Mouse (Mus musculus) right cerebral cortex, adult 18-20 months (tissue): ENCODE data around the gene Gm10961.
A peak's percentile ranks its signal among the peaks of the same experiment; 100 is the strongest.
"Not testable (repeated sequence)": the region's sequence is repeated elsewhere in the genome, so short reads cannot be mapped to it uniquely, and the experiment has no call there.

Experiments used
- DNase-seq: peaks from one replicate; pipeline ENCODE4 v3.0.0; 2022; ENCODE audit warnings: mixed read lengths

Gm10961 gene

DNA sequence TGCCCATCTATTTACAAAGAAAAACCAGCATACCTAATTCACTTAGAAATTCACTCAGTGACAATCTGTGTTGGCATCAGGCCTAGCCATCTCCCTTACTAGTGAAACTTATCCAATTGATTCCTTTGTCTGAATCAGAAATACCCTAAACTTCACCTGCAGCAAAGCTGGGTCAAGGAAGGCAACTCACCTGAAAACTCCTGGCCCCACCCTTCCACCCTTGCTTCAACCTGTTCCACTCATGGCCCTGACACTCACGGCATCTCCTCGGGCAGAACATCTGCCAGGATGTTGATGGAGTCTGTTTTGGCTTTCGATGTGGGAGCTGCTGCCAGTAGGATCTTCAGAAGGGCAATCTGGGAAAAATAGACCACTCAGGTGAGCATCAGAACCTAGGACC, 13.3 kb upstream of the Gm10961 start:
- DNase-seq: no peak

DNA sequence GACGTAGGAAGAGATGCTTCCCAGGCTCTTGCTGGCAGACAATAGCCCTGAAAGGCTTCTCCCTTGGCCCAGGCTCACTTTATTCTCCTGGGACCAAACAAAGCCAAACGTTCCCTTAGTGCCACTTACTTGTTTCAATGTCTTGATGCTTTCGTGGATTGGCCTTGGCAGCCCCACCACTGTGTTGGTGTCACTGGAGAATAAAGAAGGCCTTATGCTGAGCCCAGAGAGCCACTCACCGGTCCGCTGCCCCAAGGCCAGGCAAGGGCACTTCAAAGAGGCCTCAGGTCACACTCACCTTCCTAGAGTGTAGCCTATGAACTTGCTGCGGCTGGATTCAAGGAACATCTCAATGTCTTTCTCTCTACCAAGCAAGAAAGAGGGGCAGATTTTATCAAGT, 11.2 kb upstream of the Gm10961 start:
- DNase-seq: no peak

DNA sequence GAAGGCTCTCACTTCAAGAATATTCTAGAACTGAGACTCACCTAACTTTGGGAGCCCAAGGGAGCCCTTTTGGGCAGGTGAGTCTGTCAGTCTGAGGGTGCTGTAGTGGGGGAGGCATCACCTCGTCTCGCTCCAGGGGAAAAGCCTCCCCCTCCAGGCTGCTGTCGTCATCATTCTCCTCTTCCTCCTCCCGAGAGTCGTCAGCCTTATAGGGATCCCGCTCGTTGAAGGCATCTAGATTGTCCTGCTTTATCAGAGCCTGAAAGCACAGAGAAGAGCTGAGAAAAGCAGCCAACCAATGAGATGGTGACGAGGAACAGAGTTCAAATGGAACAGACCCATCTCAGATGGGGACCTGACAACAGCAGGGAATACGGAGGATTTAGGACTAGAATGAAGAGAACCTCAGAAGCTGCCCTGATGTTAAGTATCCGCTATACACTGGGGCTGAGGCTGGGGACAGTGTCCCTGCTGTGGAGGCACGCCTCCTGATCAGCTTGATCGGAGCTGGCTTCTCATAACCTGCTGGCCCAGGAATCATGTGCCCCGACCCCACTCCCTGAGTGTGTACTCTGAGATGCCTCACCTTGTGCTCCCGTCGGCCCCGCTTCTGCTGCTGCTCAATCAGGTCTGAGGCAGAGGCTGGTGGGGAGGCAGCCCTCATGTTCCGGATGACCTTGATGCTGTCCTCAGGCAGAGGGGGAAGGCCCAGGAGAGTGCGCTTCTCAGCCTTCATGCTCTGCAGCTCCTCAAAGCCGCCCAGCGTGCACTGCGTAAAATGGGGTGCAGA, 9.6 kb upstream of the Gm10961 start:
- DNase-seq: no peak

DNA sequence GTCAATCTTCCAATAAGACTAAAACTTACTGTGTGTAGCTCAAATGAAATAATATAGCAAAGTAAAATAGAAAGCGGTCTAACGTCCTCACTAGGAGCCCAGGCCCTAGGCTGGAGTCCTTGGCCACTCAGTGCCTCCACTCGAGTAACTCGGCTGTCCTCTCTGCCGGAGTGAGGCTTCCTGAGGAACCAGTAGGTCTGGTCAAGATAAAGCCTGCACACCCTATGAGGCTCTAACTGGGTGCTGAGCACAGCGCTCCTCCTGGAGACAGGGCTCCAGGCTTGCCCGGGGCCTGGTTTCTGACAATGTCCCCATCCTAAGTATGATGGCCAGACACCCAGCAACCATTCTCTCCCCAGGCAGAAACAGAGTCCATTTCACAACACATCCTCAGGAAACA, 8.6 kb upstream of the Gm10961 start:
- DNase-seq: no peak

DNA sequence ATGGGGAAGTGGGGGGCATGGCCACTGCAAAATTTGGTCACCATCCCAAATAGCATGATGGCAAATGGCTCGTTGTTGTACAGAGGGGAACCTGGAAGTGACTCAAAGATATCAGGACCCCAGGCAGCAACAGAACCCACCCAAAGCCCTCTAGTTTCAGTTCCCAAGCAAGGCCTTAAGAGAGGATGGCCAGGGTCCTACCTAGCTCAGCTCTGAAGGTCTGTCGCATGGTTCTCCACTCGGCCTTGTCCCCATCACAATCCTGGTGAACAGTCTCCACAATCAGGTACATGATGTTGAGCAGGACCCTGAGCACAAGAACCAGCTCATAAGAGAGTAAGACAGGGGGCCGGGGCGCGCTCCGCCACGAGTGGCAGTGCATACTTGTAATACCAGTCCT, 6.7 kb upstream of the Gm10961 start:
- DNase-seq: no peak

GRCm38 (mm10) chr3:107625536-107625935, 5.6 kb upstream of the Gm10961 start:
- no peak for DNase-seq

DNA sequence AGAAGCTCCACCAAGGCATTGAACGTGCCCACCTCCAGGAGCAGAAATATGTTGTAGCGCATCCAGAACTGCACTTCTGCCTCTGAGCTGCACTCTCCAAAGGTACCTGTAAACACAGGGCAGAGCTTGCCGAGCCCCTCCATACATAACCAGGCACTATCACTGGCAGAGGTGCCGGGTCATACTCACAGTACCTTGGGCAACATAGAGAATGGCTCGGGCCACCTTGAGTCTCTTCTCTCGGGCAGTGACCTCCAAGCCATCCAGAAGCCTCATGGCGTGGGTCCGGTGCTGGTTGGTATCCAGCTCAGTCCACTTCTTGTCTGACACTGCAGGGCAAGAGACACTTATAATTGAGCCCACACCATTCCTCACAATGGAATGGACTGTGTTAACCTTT, 4.4 kb upstream of the Gm10961 start:
- no peak for DNase-seq

- DNase-seq: no peak
Observed at GRCm38 (mm10) chr3:107627641-107628040, 3.5 kb upstream of the Gm10961 start.

DNA sequence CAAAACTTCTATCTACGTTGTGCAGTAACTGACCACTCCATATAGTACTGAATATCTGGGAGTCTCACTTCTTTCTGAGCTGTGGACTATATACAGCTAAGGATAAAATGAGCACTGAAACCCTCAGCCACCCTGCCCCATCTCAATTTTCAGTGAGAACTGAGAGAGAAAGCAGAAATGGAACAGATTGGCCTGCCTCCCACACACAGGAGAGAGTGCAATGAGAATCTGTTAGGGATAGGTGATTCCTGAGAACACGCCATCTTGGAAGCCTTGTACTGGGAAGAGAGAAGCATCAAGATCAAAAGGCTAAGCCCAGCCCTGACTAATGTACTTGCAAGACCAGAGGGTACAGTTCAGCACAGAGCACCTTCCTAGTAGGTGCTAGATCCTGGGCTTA, 2.6 kb upstream of the Gm10961 start:
- peak; percentile 48 for DNase-seq

GRCm38 (mm10) chr3:107629411-107629810, 1.7 kb upstream of the Gm10961 start:
- no peak for DNase-seq

DNA sequence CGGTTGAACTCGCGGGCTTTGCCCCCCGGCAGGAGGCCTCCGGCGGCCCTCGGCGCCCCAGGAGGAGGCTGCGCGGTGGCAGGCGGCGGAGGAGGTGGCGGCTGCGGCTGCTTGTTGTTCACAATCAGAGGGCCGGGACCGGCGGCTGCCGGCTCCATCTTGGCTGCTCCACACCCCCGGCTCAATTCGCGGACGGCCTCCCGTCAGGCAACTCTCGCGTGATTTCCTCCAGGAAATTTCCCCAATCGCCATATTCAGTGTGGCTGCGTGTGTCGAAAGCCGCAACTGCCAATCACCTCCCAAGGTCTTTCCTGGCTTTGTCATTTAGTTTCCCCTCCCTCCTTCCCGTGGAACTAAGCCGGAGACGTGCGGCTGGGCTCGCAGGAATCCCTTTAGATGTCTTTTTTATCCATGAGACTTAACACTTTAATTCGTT, 419 bp downstream of the Gm10961 start, which contains the start of gene Strip1:
Gene Strip1, minus strand, starts transcription at position 172 of the 436 bp plus-strand sequence.
- DNase-seq: peak; percentile 96

GRCm38 (mm10) chr3:107632786-107633185, 1.7 kb downstream of the Gm10961 start:
- DNase-seq: no peak

DNA sequence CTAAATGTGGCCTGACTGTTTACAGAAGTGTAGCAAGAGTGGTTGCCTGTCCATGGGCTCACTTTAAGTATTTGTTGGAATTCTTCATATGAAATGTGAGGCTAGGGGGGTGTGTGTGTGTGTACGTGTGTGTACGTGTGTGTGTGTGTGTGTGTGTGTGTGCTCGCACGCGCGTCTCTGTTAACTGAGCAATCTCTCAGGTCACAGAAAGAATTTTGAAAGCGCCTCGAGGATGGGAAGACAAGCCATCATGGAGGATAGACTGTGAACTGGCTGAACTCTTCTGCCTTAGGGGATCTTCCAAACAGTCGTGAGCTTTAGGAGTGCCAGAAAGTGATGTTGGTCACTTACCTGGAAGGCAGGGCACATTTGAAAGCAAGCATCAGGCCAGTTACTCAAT, 2.8 kb downstream of the Gm10961 start:
- no peak for DNase-seq

DNA sequence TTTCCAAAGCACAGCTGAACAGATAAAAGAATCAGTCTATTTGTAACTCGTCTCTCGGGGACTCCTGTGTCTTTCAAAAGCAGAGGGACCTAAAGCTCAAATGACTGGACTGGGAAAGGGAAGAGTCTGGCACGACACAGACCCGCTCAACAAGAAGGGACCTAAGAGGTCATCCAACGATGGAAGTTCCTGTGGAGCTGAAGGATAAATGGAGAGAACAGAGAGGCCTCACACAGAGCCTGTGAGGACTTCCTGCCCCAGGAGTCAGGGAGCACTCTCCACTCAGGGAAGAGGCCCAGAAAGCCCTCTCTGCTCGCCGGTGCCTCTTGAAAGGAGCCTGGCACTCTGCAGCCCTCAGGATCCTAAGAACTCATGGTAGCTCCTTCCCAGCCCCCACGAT, 4.7 kb downstream of the Gm10961 start:
- no peak for DNase-seq

- DNase-seq: no peak
Observed at GRCm38 (mm10) chr3:107636236-107636635, 5.1 kb downstream of the Gm10961 start.

DNA sequence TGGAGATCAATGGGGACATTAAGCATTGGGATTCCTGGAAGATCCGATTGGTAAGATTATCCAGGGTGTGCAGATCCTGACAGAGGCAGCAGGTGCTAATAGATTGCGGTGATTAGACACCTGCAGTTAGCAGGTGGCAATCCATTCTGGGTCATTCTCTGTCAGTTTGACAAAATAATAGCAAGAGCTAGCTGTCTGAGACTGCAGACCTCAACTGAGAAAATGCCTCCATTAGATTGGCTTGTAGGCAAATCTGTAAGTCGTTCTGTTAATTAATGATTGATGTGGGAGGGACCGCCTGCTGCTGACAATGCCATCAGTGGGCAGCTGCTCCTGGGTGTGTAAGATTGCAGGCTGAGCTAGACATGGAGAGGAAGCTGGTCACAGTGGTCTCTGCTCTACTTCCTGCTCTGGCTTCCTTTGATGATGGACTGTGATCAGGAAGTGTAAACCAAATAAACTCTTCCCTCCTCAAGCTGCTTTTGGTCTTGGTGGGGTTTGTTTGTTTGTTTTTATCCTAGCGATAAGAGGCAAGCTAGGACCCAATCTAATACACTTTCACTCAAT, 6.6 kb downstream of the Gm10961 start:
- no peak for DNase-seq

- DNase-seq: no peak
Observed at GRCm38 (mm10) chr3:107646947-107647346, 15.8 kb downstream of the Gm10961 start.

GRCm38 (mm10) chr3:107650276-107650675, 19.2 kb downstream of the Gm10961 start:
- DNase-seq: not testable (repeated sequence)

GRCm38 (mm10) chr3:107652968-107653367, 21.8 kb downstream of the Gm10961 start:
- DNase-seq: no peak

- no peak for DNase-seq
Observed at GRCm38 (mm10) chr3:107654861-107655260, 23.7 kb downstream of the Gm10961 start.

GRCm38 (mm10) chr3:107655491-107655890, 24.4 kb downstream of the Gm10961 start:
- DNase-seq: no peak

- DNase-seq: no peak
Observed at GRCm38 (mm10) chr3:107656151-107656550, 25.0 kb downstream of the Gm10961 start.

DNA sequence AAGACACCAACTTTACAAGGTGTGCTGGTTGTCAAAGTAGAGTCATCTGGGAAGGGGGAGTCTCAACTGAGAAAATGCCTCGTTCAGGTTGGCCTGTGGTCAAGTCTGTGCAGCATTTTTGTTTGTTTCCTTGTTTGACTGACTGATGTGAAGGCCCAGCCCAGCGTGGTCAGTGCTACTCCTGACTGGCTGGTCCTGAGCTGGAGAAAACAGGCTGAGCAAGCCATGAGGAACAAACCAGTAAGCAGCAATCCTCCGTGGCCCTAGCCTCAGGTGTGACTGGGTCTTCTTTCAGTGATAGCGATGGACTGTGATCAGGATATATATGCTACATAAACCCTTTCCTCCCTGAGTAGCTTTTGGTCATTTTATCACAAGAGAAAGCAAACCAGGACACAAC, 25.8 kb downstream of the Gm10961 start:
- DNase-seq: no peak

DNA sequence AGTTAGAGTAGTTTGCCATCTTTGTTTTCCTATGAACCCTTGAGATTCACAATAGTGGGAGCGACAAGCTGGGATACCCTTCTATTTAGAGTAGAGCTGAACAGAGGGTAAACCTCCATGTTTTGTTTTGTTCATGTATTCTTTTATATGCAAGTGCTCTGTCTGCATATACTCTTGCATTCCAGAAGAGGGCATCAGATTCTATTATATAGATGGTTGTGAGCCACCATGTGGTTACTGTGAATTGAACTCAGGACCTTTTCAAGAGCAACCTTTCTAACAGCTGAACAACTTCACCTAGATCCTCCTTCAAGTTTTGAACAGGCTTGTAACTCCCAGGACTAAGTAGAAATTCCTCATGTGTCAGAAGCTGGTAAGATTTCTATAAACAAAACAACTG, 27.9 kb downstream of the Gm10961 start:
- no peak for DNase-seq

DNA sequence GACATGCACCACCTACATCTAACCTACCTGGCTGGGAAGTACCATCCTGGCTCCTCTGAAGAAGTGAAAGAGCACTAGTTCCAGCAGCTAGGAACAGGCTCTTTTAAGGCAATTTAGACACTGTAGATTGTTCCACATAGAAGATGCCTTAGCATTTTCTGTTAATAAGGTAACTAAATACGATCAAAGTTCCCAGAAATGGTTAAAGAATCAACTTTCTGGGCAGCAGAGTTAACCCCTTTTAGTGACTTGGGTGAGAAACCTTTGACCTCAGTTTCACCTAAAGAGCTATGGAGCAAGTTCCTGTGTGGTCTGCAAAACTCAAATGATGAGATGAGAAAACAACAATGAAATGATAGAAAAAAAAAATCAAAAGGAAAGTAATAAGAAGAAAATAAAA, 33.5 kb downstream of the Gm10961 start:
- DNase-seq: no peak
